Mouse (Mus musculus): Measurements from ENCODE around the gene Reep1. TPM values are rescaled to one million over a fixed set of nuclear protein-coding genes. Genes with fewer than 3 reads are reported as not detected.

Gene Reep1
- polyA plus RNA-seq, 1 experiment from 2014 or later: 13.4 TPM

- Histone ChIP-seq H3K9ac (replicated peaks; ENCODE audit: low read depth) (no peak overlapping the region), H3K4me2 (replicated peaks; ENCODE audit: low read depth, low read length) (no peak overlapping the region), H3K4me1 (ENCODE audit: insufficient read depth, low read depth, low read length) (no peaks in the 10 kb centered on the region; the same call in 1 of the 2 replicates), H3K9me3 (ENCODE audit: low read length) (no peaks in the 10 kb centered on the region), H3K27ac (ENCODE audit: low read length) (no peak overlapping the region), H3K36me3 (ENCODE audit: insufficient read depth, low read length) (no peaks in the 10 kb centered on the region), H3K27me3 (replicated peaks; ENCODE audit: insufficient read depth, low read length) (no peaks in the 10 kb centered on the region), H3K4me3 (ENCODE audit: low read depth, low read length) (no peak overlapping the region)
- DNase-seq (ENCODE audit: low spot score) (no peak), ATAC-seq (no peak)
- TF ChIP-seq EP300 (IDR thresholded peaks at IDR 0.05) (no peak), CTCF (IDR thresholded peaks at IDR 0.05) (no peak)
- WGBS: 35% methylated on average over 13 of the region's 13 CpGs
These were observed 33.6 kb downstream of the Reep1 start for GRCm38 (mm10) chr6:71740921-71741320.

GRCm38 (mm10) chr6:71741998-71742636, 34.8 kb downstream of the Reep1 start:
- H3K4me1 ChIP-seq (ENCODE audit: insufficient read depth, low read depth, low read length): no peaks in the 10 kb centered on the region
- DNase-seq (ENCODE audit: low spot score): no peak
- no peak overlapping the region for H3K4me2 ChIP-seq (replicated peaks; ENCODE audit: low read depth, low read length)
- no peak overlapping the region for H3K4me3 ChIP-seq (ENCODE audit: low read depth, low read length)
- H3K27me3 ChIP-seq (replicated peaks; ENCODE audit: insufficient read depth, low read length): no peaks in the 10 kb centered on the region
- no peaks in the 10 kb centered on the region for H3K36me3 ChIP-seq (ENCODE audit: insufficient read depth, low read length)
- no peak overlapping the region for H3K27ac ChIP-seq (ENCODE audit: low read length)
- H3K9ac ChIP-seq (replicated peaks; ENCODE audit: low read depth): no peak overlapping the region
- 57% methylated on average over 6 of the region's 6 CpGs for WGBS
- no peak for TF ChIP-seq EP300 (IDR thresholded peaks at IDR 0.05)
- TF ChIP-seq CTCF (IDR thresholded peaks at IDR 0.05): no peak
- no peak for ATAC-seq
- H3K9me3 ChIP-seq (ENCODE audit: low read length): no peaks in the 10 kb centered on the region

GRCm38 (mm10) chr6:71744934-71745333, 37.6 kb downstream of the Reep1 start:
- H3K4me3 ChIP-seq (ENCODE audit: low read depth, low read length): no peak overlapping the region
- WGBS: 70% methylated on average over 6 of the region's 6 CpGs

GRCm38 (mm10) chr6:71745482-71746234, 38.3 kb downstream of the Reep1 start:
- no peaks in the 10 kb centered on the region for H3K27me3 ChIP-seq (replicated peaks; ENCODE audit: insufficient read depth, low read length)
- 87% methylated on average over 9 of the region's 9 CpGs for WGBS
- no peaks in the 10 kb centered on the region for H3K36me3 ChIP-seq (ENCODE audit: insufficient read depth, low read length)
- no peak for ATAC-seq
- no peak for TF ChIP-seq EP300 (IDR thresholded peaks at IDR 0.05)
- no peak for TF ChIP-seq CTCF (IDR thresholded peaks at IDR 0.05)
- H3K4me2 ChIP-seq (replicated peaks; ENCODE audit: low read depth, low read length): no peak overlapping the region
- DNase-seq (ENCODE audit: low spot score): no peak
- H3K27ac ChIP-seq (ENCODE audit: low read length): no peak overlapping the region
- no peak overlapping the region for H3K9ac ChIP-seq (replicated peaks; ENCODE audit: low read depth)
- H3K4me3 ChIP-seq (ENCODE audit: low read depth, low read length): no peak overlapping the region
- H3K4me1 ChIP-seq (ENCODE audit: insufficient read depth, low read depth, low read length): no peaks in the 10 kb centered on the region
- H3K9me3 ChIP-seq (ENCODE audit: low read length): no peaks in the 10 kb centered on the region

More at GRCm38 (mm10) chr6:71744934-71745333, 37.6 kb downstream of the Reep1 start:
- H3K27ac ChIP-seq (ENCODE audit: low read length): no peak overlapping the region
- no peaks in the 10 kb centered on the region for H3K4me1 ChIP-seq (ENCODE audit: insufficient read depth, low read depth, low read length)
- ATAC-seq (no peak), DNase-seq (ENCODE audit: low spot score) (no peak)
- H3K4me2 ChIP-seq (replicated peaks; ENCODE audit: low read depth, low read length): no peak overlapping the region
- H3K27me3 ChIP-seq (replicated peaks; ENCODE audit: insufficient read depth, low read length): no peaks in the 10 kb centered on the region
- TF ChIP-seq CTCF (IDR thresholded peaks at IDR 0.05) (no peak), EP300 (IDR thresholded peaks at IDR 0.05) (no peak)
- H3K36me3 ChIP-seq (ENCODE audit: insufficient read depth, low read length): no peaks in the 10 kb centered on the region
- H3K9me3 ChIP-seq (ENCODE audit: low read length): no peaks in the 10 kb centered on the region
- no peak overlapping the region for H3K9ac ChIP-seq (replicated peaks; ENCODE audit: low read depth)

- ATAC-seq: no peak
- H3K36me3 ChIP-seq (ENCODE audit: insufficient read depth, low read length): no peaks in the 10 kb centered on the region
- no peak overlapping the region for H3K4me2 ChIP-seq (replicated peaks; ENCODE audit: low read depth, low read length)
- 63% methylated on average over 1 of the region's 1 CpGs for WGBS
- H3K4me1 ChIP-seq (ENCODE audit: insufficient read depth, low read depth, low read length): no peaks in the 10 kb centered on the region
- TF ChIP-seq EP300 (IDR thresholded peaks at IDR 0.05) (no peak), CTCF (IDR thresholded peaks at IDR 0.05) (no peak)
- H3K9ac ChIP-seq (replicated peaks; ENCODE audit: low read depth): no peak overlapping the region
- H3K9me3 ChIP-seq (ENCODE audit: low read length): no peaks in the 10 kb centered on the region
- no peak for DNase-seq (ENCODE audit: low spot score)
- no peak overlapping the region for H3K27ac ChIP-seq (ENCODE audit: low read length)
- no peak overlapping the region for H3K4me3 ChIP-seq (ENCODE audit: low read depth, low read length)
- no peaks in the 10 kb centered on the region for H3K27me3 ChIP-seq (replicated peaks; ENCODE audit: insufficient read depth, low read length)
These were observed 38.9 kb downstream of the Reep1 start for GRCm38 (mm10) chr6:71746246-71746645.

- no peak for TF ChIP-seq EP300 (IDR thresholded peaks at IDR 0.05)
- no peak for TF ChIP-seq CTCF (IDR thresholded peaks at IDR 0.05)
- no peaks in the 10 kb centered on the region for H3K9me3 ChIP-seq (ENCODE audit: low read length)
- no peak overlapping the region for H3K4me3 ChIP-seq (ENCODE audit: low read depth, low read length)
- H3K4me1 ChIP-seq (ENCODE audit: insufficient read depth, low read depth, low read length): no peaks in the 10 kb centered on the region
- DNase-seq (ENCODE audit: low spot score) (no peak), ATAC-seq (no peak)
- no peak overlapping the region for H3K9ac ChIP-seq (replicated peaks; ENCODE audit: low read depth)
- H3K27me3 ChIP-seq (replicated peaks; ENCODE audit: insufficient read depth, low read length): no peaks in the 10 kb centered on the region
- WGBS: 71% methylated on average over 8 of the region's 8 CpGs
- no peaks in the 10 kb centered on the region for H3K36me3 ChIP-seq (ENCODE audit: insufficient read depth, low read length)
- no peak overlapping the region for H3K27ac ChIP-seq (ENCODE audit: low read length)
- no peak overlapping the region for H3K4me2 ChIP-seq (replicated peaks; ENCODE audit: low read depth, low read length)
These were observed 39.5 kb downstream of the Reep1 start for GRCm38 (mm10) chr6:71746846-71747245.

All from lung, postnatal 0 days (tissue).